Mouse (Mus musculus): ENCODE results near the gene Zc3h7b. TPM values are rescaled to one million over a fixed set of nuclear protein-coding genes. Genes with fewer than 3 reads are reported as not detected.

Gene Zc3h7b
- total RNA-seq, 2 experiments from 2014 or later: 16.0 to 20.5 TPM

DNA sequence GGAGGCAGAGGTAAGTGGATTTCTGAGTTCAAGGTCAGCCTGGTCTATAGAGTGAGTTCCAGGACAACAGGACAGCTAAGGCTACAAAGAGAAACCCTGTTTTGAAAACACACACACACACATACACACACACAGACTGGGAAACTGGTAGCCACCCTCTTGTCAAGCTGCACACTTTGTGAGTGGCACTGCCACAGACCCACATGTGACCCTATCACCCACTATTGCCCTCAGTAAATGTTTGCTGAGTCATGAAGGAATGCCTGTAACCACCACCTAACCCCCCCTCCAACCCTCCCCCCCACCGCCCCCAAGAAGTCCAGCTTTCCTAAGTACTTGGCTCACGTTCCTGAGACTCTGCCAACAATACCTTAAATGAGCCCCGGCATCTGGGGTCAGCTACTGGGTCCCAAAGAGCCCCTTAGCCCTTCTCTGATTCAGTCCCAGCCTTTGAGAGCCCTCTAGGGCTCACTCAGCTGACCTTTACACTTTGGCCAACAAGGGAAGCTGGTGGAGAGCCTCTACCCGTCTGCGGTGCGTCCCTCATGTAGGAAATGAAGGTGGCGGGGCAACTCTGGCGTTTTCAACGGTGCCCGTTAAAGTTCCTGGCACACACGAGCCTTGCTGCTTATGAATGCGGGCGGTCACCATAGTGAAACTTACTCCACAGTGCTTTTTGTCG is 93.8 kb downstream of the Zc3h7b start:
- no peak for ATAC-seq (replicated peaks; ENCODE audit: poor library complexity)

DNA sequence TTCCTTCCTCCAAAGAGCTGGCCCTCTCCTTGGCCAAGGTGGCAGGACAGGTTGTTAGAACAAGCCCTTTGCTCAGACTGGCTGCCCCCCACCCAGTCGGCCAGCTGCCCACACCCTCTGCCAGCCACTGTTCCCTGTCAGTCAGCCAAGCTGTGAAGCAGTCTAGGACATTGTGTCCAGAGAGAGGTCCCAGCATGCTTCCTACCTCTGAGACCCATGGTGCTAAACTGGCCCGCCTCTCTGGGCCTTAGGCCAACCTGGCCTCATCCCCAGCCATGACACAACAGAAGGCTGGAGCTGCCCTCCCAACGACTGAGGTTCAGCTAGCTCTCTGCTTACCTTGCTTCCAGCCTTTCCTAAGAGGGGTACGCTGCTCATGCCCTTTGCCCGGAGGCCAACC is 94.8 kb downstream of the Zc3h7b start:
- peak; percentile 60 for ATAC-seq (replicated peaks; ENCODE audit: poor library complexity)

DNA sequence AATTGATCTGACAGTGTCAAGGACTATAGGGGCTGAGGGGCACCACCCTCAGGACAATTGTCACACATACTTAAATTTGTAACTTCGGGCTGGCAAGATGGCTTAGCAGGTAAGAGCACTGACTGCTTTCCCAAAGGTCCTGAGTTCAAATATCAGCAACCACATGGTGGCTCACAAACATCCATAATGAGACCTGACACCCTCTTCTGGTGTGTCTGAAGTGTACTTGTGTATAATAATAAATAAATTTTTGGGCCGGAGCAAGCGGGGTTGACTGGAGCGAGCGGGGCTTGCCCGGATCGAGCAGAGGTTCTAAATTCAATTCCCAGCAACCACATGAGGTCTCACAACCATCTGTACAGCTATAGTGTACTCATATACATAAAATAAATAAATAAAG is 95.4 kb downstream of the Zc3h7b start:
- ATAC-seq (replicated peaks; ENCODE audit: poor library complexity): no peak

DNA sequence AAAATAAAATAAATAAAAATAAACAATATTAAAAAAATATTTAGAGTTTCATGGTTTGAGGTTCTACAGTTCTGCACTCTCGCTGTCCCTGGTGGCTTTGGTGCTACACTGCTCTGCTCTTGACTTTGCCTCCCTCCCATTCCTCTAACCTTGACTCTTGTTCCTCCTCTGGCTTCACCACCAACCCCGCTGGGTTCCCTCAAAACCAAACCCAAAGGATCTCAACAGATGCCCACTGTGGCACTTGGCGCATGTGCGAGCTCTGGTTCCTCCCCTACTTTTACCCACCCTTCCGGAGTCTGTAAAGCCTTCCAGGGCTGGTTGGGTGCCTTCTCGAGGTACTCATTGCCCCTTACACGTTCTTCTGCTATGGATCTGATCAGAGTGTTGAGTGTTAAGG is 97.4 kb downstream of the Zc3h7b start:
- peak; percentile 38; the same call in 1 of the 2 replicates for ATAC-seq (replicated peaks; ENCODE audit: poor library complexity)

DNA sequence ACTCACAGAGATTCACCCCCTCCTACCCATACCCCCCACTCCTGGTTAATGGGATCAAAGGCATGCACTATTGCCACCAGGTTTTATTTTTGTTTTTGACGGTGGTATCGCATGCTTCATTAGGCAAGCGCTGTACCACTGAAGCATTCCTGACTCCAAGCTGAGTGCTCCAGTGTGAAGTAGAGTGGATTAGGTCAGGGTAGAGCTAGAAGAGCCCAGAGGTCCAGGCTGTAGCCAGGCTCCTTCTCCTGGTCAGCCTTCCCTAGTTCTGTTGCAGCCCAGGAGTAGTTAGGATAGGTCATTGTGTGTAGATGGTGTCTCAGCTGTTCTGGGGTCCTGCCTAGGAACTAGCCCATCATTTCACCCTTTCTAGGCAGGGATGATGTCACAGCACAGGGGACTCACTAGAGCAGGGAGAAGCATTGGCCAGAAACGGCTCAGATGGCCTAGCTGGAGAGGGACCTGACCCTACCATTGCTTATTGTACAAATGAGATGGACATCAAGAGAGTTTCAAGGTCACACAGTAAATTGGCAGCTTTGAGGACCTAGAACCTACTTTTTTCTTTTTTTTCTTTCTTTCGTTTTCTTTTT is 100.3 kb downstream of the Zc3h7b start:
- ATAC-seq (replicated peaks; ENCODE audit: poor library complexity): no peak

DNA sequence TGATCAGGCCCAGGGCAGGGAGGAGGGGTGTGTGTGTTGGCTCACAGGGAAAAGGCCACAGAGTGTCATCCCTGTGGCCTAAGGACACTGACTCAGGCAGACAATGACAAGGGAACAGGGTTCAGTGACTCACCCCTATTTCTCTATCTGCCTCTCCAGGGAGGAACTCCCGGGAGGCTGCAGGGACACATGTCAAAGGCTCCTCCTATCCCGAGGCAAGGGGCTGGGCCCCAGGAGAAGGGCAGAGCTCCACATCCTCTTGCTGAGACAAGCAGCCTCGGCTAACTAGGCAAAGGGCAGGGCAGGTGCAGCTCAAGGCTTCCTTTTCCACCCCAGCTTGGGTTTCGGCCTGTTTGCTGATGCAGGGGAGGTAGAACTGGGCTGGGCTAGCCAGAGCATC is 100.9 kb downstream of the Zc3h7b start:
- peak; percentile 30 for ATAC-seq (replicated peaks; ENCODE audit: poor library complexity)

Other genes with a start within 250 kb of the Zc3h7b start
- 112 and 132 TPM in 2 replicates for gene Ep300, start 159.7 kb upstream of the Zc3h7b start, total RNA-seq (2015)
- gene Ep300, start 159.7 kb upstream of the Zc3h7b start, total RNA-seq (2017): 22.4 and 23.7 TPM in 2 replicates
- gene L3mbtl2, start 81.2 kb upstream of the Zc3h7b start, total RNA-seq (2015): 17.3 and 19.9 TPM in 2 replicates
- gene L3mbtl2, start 81.2 kb upstream of the Zc3h7b start, total RNA-seq (2017): 30.9 and 35.1 TPM in 2 replicates
- gene Chadl, start 47.8 kb upstream of the Zc3h7b start, total RNA-seq (2015): 0.57 and 0.59 TPM in 2 replicates
- not detected in 2 replicates for gene Chadl, start 47.8 kb upstream of the Zc3h7b start, total RNA-seq (2017)
- gene Rangap1, start 473 bp downstream of the Zc3h7b start, total RNA-seq (2015): 44.1 and 46.9 TPM in 2 replicates
- gene Rangap1, start 473 bp downstream of the Zc3h7b start, total RNA-seq (2017): 106 and 129 TPM in 2 replicates
- gene Tef, start 57.4 kb downstream of the Zc3h7b start, total RNA-seq (2015): 4.9 and 5.1 TPM in 2 replicates
- gene Tef, start 57.4 kb downstream of the Zc3h7b start, total RNA-seq (2017): 10.4 and 11.0 TPM in 2 replicates
- 33.9 and 36.3 TPM in 2 replicates for gene Tob2, start 113.7 kb downstream of the Zc3h7b start, total RNA-seq (2015)
- gene Tob2, start 113.7 kb downstream of the Zc3h7b start, total RNA-seq (2017): 19.8 and 21.2 TPM in 2 replicates
- 123 and 128 TPM in 2 replicates for gene Phf5a, start 126.9 kb downstream of the Zc3h7b start, total RNA-seq (2015)
- 83.2 and 110 TPM in 2 replicates for gene Phf5a, start 126.9 kb downstream of the Zc3h7b start, total RNA-seq (2017)
- gene Aco2, start 127.3 kb downstream of the Zc3h7b start, total RNA-seq (2015): 77.3 and 90.7 TPM in 2 replicates
- gene Aco2, start 127.3 kb downstream of the Zc3h7b start, total RNA-seq (2017): 122 and 130 TPM in 2 replicates
- 14.0 and 17.1 TPM in 2 replicates for gene Polr3h, start 181.2 kb downstream of the Zc3h7b start, total RNA-seq (2015)
- gene Polr3h, start 181.2 kb downstream of the Zc3h7b start, total RNA-seq (2017): 37.6 and 37.7 TPM in 2 replicates
- not detected in 2 replicates for gene Csdc2, start 191.7 kb downstream of the Zc3h7b start, total RNA-seq (2015)
- gene Csdc2, start 191.7 kb downstream of the Zc3h7b start, total RNA-seq (2017): not detected in 2 replicates
- gene Pmm1, start 215.9 kb downstream of the Zc3h7b start, total RNA-seq (2015): 22.9 and 23.0 TPM in 2 replicates
- 13.2 and 17.0 TPM in 2 replicates for gene Pmm1, start 215.9 kb downstream of the Zc3h7b start, total RNA-seq (2017)
- gene 1700029P11Rik, start 235.5 kb downstream of the Zc3h7b start, total RNA-seq (2015): not detected in 2 replicates
- not detected in 2 replicates for gene 1700029P11Rik, start 235.5 kb downstream of the Zc3h7b start, total RNA-seq (2017)
- 75.3 and 108 TPM in 2 replicates for gene Xrcc6, start 242.8 kb downstream of the Zc3h7b start, total RNA-seq (2015)
- gene Xrcc6, start 242.8 kb downstream of the Zc3h7b start, total RNA-seq (2017): 135 and 249 TPM in 2 replicates